Mouse (Mus musculus) adrenal gland, adult 18-20 months (tissue): ENCODE results near the gene Gm21671. TPM values are rescaled to one million over a fixed set of nuclear protein-coding genes. Genes with fewer than 3 reads are reported as not detected.
"Not testable (repeated sequence)": the region's sequence is repeated elsewhere in the genome, so short reads cannot be mapped to it uniquely, and the experiment has no call there.

Source experiments
- DNase-seq, 2 experiments: peaks; one replicate each; pipeline ENCODE4 v3.0.0; 2021 to 2022; ENCODE audit warnings: low spot score in 2 of 2
- long read RNA-seq, 2 experiments: library from polyadenylated mRNA; stranded (forward); transcript quantifications; one replicate each; pipeline ENCODE4 v2.0.0; 2021
- total RNA-seq, 2 experiments: library from RNA; stranded (reverse); gene quantifications; 1 replicate in 1 of 2; 2 replicates in 1 of 2; pipeline ENCODE4 v1.2.3; 2021

Gm21671 gene
- not detected for total RNA-seq
- long read RNA-seq, experiment 1 = 0 reads
- long read RNA-seq, experiment 2, partial matches to known transcripts = 0 of 1 reads
- long read RNA-seq, experiment 2, other reads (novel, unspliced or antisense) = 1 of 1 reads

GRCm38 (mm10) chr5:25954317-25954716, at the start of gene Gm21671:
Gene Gm21671 (minus strand): TSS chr5:25954417.
- DNase-seq = not testable (repeated sequence)

- not testable (repeated sequence) for DNase-seq
Measured at GRCm38 (mm10) chr5:25988550-25988949, 34.3 kb upstream of the Gm21671 start, which contains the start of gene Gm21698. Gene Gm21698 (minus strand): TSS chr5:25988650.

GRCm38 (mm10) chr5:25972563-25972962, 18.3 kb upstream of the Gm21671 start, which contains the start of gene Gm21680:
Gene Gm21680 (minus strand): TSS chr5:25972663.
- DNase-seq = not testable (repeated sequence)

GRCm38 (mm10) chr5:25957050-25957449, 2.8 kb upstream of the Gm21671 start:
- not testable (repeated sequence) for DNase-seq

- peak; percentile 11 to 18 for DNase-seq
Measured at GRCm38 (mm10) chr5:25956611-25957010, 2.4 kb upstream of the Gm21671 start.

- DNase-seq = not testable (repeated sequence)
Measured at GRCm38 (mm10) chr5:25945391-25945790, 8.8 kb downstream of the Gm21671 start.

- DNase-seq = not testable (repeated sequence)
Measured at GRCm38 (mm10) chr5:25942281-25942680, 11.9 kb downstream of the Gm21671 start, which contains the start of gene Gm21663. Gene Gm21663 (minus strand): TSS chr5:25942381.

Other genes with a start within 250 kb of the Gm21671 start
- 1 to 10 TPM; 2.7 to 4.7 TPM for gene Xrcc2, start 248.6 kb downstream of the Gm21671 start, total RNA-seq
- gene Actr3b, start 194.4 kb downstream of the Gm21671 start, total RNA-seq = 10 to 100 TPM in 1 of 2 experiments, 1 to 10 TPM in 1; 5.7 to 11.3 TPM
- not detected for gene Gm21663, start 12.0 kb downstream of the Gm21671 start, total RNA-seq
- gene Gm21680, start 18.2 kb upstream of the Gm21671 start, total RNA-seq = not detected
- not detected for gene Gm21698, start 34.2 kb upstream of the Gm21671 start, total RNA-seq
- gene Gm1979, start 50.4 kb upstream of the Gm21671 start, total RNA-seq = not detected
- gene Gm5862, start 68.5 kb upstream of the Gm21671 start, total RNA-seq = not detected
- gene Speer4a, start 85.1 kb upstream of the Gm21671 start, total RNA-seq = under 1 TPM in 1 of 2 experiments, not detected in 1; 0.17 TPM
- gene Gm7347, start 104.2 kb upstream of the Gm21671 start, total RNA-seq = not detected
- not detected for gene Gm10471, start 134.9 kb upstream of the Gm21671 start, total RNA-seq
- gene 5031410I06Rik, start 150.9 kb upstream of the Gm21671 start, total RNA-seq = not detected
- not detected for gene Gm10220, start 167.0 kb upstream of the Gm21671 start, total RNA-seq